Mouse (Mus musculus): ENCODE data around the gene AW549877.

Gene AW549877

DNA sequence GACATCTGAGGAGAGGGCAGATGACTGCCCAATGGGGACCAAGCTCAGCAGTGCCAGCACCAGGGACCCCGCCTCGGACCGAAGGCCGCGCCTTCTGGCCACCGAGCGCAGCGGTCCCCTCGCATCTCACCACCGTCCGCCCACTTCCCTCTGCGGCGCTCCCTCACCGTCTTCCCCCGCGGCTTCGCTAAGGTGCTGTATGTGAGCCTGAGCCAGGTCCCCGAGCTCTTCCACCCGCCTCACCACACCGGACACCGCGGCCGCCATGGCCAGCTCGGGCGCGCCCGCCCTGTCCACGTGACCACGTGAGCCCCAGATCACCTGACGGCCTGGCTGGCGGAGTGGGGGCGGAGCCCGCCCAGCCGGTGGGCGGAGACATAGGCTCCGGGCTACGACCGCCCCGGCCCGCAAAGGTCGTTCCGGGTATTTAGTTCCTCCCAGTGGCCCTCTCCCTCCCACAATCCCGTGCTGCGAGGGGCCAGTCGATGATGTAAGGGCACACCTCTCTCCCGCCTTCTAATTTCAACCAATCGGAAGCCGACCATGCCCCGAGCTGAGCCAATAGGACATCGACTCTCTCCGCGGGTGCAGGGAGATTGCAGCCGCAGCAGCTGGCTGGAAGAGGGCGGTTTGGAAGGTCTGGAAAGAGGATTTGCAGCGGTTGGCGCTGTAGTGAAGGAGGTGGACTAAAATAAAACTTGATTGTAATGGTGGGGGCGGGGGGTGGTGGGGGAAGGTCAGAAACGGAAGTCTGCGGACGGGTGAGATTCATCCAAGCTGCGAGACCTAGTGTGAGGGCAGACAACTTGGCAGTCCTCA lies at the start of gene AW549877:
TSS of gene AW549877 (minus strand) at position 297 of the 819 bp plus-strand sequence.
- peak; percentile 95 for DNase-seq (ENCODE audit: low read depth)

DNA sequence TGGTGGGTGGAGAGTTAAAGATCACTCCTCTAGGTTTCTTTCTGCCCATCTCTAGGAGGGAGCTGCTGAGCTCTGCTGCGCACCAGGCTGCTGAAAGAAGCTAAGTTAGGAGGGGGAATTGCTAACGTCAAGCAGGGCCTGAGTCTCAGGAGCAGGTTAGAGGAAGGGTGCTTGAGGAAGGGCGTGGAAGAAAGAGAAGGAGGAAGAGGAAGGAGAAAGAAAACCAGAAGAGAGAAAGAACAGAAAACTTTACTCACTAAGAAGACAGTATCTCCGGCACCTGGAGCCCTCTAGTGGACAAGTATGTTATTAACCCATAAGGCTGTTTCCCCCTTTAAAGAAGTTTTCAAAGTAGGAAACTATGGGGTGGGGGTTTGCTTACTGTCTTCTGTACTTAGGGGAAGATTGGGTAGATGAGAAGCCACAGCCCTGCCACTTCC lies 47.5 kb upstream of the AW549877 start:
- DNase-seq (ENCODE audit: low read depth), result peak; percentile 30

DNA sequence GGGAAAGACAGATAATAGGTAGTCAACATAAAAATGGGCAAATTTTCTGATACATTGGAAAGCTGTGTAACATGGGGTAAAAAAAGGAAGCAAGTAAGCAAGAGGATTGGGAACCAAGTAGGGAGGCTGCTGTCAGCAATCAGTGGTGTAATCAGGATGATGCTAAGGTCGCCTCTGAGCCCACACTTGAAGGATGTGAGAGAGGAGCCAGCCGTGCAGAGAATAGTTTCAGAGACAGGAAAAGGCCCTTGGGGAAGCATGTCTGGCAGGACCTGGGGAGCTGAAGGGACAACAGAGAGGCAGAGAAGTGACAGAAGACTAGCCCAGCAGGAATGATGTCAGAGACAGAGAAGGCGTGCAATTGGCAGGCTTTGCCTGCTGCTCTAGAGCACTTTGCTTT lies 46.9 kb upstream of the AW549877 start:
- no peak for DNase-seq (ENCODE audit: low read depth)

DNA sequence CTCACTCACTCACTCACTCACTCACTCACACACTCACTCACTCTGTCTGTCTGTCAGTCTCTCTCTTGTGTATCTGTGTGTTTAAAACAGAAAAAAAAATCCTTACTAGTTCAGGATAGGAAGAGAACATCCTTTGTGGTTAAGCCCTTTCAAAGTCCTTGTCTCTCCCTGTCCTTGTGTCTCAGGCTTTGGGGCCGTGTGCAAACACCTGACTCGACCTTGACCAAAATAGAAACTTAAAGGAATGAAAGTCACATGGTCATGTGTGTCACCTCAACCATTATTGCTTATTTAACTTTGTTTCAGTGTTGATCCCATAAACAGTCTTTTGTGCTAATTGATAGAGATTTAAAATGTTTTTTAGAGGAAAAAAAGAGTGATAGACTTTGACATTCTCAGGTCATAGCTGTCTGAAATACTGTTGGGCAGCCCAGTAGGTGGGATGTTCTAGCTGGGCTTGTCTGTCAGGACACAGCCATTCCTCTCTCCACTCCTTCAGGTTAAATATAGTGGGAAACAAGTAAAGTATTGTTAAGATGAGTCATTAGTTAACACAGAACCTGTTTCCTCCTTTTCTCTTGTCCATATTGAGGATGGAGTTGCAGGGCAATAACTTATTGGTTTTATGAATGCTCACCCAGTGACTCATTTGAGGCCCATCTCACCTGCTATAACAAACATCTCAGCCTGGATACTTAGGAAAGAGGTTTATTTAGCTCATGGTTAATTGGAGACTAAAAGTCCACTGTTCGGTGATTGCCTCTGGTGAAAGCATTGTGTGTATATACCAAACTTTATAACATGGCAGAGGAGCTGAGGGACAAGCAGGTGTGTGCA lies 37.8 kb upstream of the AW549877 start:
- no peak for DNase-seq (ENCODE audit: low read depth)

DNA sequence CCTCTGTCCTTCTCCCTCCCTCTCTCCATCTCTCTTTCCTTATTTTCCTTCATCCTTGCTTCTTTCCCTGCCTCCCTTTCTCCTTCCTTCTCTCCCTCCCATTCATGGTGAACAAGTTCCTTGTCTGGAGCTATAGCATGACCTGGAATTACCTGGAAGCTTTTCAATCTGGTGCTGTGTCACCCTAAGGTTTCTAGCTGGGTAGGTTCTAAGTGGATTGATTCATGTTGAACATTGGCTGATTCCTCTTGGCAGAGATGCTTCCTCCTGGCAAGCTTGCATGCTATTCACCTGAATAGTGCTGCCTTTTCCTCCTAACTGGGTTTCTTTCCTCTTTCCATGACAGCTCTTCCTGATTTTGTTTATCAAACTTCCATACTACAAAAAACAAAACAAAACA lies 33.4 kb upstream of the AW549877 start:
- no peak for DNase-seq (ENCODE audit: low read depth)

DNA sequence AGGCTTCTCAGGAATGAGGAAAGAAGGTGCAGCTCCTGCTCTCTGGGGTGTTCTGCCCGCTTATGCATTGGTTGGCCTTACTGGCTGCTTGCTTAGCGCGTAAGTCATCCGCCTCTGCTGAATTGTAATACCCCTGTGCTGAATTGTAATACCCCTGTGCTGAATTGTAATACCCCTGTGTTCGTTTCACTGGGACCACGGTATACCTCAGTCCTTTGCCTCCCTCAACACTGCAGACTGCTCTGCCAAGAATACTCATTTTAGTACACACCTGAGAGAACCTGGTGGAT lies 32.8 kb upstream of the AW549877 start:
- no peak for DNase-seq (ENCODE audit: low read depth)

DNA sequence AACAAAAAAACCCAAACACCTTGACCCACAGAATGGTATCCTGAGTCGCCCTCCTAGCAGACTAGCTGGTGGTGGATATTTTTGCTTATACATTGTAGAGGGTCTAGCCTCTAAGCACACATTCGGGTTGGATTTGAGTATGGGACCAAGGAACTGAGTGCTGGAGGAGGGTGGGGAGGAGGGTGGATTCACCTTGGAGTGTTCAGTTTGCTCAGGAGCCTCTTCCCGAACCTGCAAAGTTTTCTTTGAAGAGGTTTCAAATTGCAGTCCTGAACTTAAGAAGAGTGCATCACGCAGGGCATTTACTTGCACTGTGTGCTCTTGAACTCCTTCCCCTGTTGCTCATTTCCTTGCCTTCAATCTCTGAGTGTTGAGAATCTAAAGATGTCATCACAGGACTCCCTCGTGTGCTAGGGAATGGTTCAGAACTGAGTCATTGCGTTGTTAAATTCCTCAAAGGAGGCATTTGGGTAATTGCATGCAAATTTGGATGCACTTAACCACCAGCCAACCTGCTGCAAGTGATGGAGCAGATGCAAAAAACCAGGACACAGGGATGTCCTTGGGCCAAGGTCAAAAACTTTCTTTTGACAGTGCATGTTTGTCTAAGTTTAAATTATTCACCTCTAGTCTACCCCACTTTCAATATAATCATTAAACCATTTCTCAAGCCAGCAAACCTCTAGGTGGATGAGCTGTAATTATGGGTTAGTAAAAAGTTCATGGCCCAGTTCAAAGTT lies 32.3 kb upstream of the AW549877 start:
- no peak for DNase-seq (ENCODE audit: low read depth)

DNA sequence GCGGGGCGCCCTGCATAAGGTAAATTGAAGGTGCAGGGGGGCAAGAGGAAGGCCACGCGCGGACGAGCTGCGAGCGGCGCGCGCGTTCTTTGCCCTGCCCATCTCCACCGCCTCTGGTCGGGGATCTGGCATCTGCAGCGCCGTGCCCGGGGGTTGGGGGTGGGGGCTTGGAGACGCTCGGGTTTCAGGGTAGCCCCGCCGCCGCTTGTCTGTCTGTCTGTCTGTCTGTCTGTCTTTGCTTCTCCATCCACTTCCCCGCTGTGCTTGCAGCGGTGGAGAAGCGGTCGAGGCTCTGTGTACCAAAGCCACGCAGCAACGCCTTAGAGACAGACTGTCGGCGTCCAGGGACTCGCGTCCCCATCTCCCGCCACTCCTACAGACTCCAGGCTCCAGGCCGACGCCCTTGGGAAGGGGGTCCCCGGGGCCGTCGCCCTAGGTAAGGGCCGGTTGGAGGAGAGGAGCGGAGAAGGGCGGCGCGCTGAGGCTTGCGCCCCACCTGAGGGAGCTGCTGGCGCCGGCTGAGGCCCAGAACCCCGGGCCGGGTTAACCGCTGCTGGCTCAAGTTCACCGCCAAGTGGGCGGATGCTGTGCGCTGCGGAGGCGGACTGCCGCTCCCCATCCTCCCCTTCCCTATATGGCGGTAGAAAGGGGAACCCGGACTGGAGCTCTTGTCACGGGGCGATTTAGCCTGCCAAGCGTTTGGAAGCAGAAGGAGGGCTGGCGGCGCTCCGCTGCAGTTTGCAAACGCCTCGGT lies 31.5 kb upstream of the AW549877 start:
- peak; percentile 44 for DNase-seq (ENCODE audit: low read depth)

DNA sequence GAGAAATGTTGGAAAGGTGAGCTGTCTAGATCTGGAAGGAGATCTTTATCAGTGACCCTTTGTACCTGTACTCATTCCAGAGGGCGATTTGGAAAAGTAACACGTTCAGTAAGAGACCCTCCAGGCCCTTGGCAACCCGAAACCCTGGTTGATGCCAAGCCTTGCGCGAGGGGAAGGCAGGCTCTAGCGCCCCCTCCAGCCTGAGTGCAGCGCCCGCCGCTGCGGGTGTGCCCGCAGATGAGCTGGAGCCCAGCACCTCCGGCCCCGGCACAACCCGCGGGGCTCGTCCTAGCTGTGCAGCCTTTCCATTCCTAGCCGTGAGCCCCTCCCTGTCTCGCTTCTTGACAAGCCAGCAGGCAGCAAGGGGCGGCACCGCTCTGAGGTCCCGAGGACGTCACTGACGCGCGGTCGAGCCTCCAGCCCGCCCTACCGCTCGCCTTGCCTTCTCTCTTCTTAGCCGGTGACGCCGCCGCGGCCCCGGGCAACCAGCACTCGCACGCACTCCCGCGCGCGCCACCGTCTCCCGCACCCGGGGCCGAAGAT lies 30.8 kb upstream of the AW549877 start, which contains the start of gene Oxct1:
TSS of gene Oxct1 (plus strand) at position 153 of the 543 bp plus-strand sequence.
- peak; percentile 82 for DNase-seq (ENCODE audit: low read depth)

DNA sequence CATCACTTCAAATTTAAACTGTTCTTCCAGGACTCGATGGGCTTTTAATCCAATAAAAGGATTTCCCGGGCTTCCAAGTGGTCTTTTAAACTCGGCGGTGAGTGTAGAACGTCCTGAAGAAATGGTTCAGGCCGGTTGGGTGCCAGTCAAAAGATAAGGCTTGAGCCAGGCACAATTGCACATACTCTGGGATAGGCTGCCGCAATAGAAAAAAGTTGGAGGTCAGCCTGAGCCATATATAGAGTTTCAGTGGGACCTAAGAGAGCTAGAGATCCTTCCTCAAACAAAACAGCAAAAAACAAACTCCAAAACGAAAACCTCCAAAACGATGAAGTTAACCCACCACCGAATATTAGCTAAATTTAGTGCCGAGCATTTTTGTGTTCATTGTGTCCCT lies 30.0 kb upstream of the AW549877 start:
- DNase-seq (ENCODE audit: low read depth), result no peak

DNA sequence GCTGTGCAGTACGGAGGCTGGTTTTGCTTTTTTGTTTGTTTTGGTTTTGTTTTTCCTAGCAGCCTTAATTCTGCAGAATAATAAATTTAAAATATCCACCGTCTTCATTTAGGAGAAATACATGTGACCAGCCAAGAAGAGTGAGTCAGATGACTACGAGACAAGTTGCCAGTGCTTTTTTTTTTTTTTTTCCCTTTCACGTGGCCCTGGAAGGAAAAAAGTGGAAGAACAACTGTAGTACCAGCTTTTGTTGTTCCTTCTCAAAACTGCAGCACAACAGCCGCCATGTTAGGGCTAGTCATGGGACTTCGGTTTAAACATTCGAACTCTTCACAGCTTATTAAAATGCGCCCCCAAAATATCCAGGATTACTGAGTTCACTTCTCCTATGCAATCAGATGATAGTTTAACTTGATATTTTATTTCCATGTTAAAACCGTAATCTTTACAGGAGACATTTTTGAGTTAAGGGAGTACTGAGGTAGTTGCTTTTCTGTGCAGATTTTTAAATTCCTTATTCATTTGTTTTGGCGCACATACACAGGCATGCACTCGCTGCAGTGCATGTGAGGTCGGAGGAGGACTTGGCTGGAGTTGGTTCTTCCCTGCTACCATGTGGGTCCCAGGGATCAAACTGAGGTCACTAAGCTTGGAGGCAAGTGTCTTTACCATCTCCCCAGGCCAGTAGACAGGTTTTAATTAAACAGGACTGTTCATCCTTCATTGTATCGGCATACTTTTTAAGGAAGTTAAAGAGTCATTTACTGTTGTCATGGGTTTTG lies 29.4 kb upstream of the AW549877 start:
- DNase-seq (ENCODE audit: low read depth), result no peak

DNA sequence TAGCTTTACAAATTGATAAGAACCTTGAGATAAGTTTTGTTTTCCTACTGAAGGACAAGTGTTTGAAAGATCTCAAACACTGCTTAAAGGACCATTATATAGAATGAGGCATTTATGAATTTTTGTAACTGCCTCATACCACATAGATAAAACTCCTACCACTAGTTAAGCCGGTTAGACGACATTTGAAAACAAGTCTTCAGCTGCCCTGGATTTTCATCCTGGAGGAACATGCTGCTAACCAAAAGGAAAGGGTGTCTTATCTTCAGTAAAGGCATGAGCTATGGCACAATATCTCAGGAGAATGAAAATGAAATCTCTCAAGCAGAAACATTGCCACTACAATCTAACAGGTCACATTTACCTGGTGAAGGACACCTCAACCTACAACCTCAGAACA lies 28.2 kb upstream of the AW549877 start:
- no peak for DNase-seq (ENCODE audit: low read depth)

DNA sequence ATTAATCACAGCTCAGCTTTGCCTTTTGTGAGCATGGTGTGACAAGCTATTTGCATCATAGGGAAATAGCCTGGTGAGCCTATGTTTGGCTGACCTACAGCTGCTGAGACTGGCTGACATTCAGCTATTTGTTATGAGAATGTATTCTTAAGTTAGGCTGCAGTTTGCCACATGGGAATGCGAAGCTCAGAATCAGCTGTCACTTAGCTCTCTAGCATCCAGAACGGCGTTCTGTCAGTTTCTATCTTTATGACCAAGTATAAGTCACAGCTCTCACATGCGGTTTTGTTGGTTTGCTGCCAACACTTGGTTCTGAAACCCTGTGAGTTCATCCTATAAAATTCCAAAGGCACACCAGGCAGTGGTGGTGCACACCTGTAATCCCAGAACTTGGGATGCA lies 25.2 kb upstream of the AW549877 start:
- DNase-seq (ENCODE audit: low read depth), result no peak

DNA sequence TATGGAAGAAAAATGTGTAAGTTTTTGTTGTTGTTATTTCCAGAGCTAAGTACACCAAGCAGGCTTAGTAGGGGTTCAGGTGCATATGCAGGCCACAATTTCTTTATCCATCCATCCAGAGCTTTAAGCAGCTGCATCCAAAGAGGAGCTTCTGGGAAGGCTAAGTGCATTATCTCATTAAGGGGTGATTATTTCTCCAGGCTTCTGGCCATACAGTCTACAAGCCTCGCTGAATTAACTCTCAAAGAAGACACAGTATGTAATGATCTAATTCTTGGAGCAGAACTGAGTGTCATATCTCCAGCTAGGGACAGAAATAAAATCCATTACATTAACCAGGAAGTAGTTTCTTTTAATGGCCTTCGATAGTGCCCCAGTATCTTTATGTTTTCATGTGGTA lies 18.3 kb upstream of the AW549877 start:
- DNase-seq (ENCODE audit: low read depth), result no peak

DNA sequence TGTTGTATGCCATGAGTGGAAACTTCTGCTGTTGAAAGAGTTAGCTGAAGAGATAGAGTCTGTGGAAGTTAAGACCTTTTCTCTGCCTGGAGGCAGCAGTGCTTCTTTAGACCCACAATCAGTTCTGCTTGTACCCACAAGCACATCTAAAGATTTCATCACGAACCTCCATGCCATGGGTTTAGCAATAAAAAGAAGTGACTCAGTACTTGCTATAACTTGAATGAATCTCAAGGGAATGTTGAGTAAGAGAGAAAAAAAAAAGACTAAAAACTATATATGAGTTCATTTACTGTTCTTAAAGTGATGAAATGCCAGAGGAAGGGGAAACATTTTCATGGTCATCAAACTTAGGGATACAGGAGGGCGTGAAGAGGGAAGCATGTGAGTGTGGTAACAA lies 5.0 kb upstream of the AW549877 start:
- no peak for DNase-seq (ENCODE audit: low read depth)

DNA sequence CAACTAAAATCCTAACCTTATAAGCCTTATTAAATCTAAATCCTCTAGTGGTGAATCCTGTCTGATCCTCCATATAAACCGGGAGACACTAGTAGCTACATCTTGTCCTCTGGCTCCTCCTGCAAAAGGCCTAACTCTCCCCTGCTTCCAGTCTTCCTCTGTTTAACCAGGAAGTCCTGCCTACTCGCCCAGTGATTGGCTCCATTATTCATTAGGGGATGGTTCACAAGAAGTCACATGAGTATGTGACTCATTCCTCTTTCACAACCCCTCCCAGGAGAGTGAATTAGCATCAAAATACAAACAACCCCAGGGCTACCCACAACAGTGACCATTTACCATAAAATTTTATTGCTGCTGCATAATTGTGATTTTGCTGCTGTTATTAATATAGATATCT lies 3.6 kb upstream of the AW549877 start:
- DNase-seq (ENCODE audit: low read depth), result no peak

DNA sequence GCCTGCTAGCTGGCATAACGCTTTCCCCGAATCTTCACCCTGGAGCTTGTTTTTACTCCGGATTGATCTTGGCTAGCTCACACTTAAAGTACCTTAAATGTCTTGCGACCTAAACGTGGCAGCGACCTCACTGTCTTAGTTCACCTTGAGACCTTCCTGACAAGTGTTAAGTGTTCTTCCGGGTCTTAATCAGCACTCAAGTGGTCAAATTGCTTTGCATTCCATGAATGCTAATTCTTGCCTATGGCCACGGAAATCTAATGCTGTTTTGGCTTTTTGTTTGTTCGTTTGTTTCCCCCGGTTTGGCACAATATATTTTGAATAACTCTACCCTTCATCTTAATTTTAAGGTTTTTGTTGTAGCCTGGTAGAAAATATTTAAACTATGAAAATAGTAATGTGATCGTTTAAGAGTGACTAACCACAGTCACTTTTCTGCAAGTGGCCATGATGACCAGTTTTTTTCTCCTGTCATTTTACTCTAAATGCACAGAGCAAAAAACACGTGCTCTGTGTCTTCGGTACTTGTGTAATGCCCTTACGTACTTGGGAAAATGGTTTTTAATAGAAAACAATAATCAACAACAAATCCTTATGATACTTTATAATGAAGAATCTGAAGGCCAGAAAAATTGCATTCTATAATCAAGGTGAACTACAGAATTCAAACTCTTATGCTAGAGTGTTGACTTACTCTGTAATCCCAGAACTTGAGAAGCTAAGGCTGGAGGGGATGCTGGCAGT lies 895 bp upstream of the AW549877 start:
- no peak for DNase-seq (ENCODE audit: low read depth)

DNA sequence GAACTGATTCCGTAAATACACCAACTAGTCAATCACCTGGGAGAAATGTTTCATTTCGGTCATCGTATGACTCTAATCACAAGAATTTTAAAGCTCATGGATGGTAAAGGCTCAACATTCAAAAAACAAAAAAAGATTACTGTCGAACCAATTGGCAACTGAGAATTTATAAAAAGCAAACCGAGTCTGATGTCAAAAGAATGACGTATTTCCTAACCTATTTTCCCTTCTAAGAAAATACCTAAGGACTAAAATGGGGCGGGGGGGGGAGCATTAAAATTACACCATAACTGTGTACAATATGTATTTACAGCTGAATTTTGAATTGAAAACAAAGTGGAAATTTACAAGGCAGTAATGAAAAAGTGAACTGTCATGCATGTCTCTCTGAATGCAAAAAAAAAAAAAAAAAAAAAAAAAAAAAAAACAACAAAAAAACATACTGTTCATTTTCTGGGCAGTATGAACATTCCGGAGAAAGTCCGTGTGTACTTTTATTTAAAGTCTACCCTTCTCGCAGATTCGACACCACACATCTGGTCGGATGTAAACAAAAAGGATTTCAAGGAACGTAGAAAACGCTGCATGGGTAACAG lies 594 bp downstream of the AW549877 start:
- DNase-seq (ENCODE audit: low read depth), result peak; percentile 27

DNA sequence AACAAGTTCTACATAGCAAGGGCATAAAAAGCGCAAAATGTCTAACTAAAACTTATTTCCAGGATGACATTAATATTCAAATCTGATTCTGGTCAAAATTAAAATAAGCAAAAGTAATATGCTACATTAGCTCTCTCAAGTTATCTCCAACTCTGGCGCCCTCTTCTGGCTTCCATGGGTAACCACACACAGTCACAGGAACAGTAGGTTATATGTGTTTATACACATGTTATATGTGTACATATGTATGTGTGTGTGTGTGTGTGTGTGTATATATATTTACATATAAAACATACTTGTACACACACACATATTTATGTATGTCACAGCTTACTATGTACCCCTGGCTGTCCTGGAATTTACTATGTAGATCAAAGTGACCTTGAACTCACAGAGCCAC lies 7.6 kb downstream of the AW549877 start:
- peak; percentile 56 for DNase-seq (ENCODE audit: low read depth)

DNA sequence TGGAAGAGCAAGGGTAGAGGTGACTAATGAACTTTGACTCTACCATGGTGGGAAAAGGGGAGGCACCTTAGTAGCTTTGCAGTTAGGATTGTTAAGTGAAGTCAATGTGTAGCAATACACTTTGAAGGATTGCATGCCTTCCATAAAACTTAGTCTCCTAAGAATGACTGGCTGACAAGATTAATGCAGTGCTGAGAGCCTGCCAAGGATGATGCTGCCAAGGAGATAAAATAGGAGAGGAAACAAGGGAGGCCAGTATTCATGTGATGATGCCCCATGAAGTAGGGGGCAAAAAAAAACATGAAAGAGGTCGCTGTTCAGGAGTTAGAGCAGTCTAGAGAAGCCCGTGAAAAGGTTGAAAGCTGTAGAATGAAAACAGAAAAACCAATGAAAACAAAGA lies 10.7 kb downstream of the AW549877 start:
- no peak for DNase-seq (ENCODE audit: low read depth)

Measured in c-Kit-positive CD71-positive TER-119-negative erythroid progenitor cells, embryonic 14.5 days (primary cell).